Mouse (Mus musculus): ENCODE results near the gene Nptn.

- TF ChIP-seq CTCF (IDR thresholded peaks at IDR 0.05; ENCODE audit: extremely low read depth, insufficient read depth, low read length) (no peak), POLR2A (IDR thresholded peaks at IDR 0.05; ENCODE audit: extremely low read depth, insufficient read depth, low read length) (no peak)
Measured at GRCm38 (mm10) chr9:58555685-58556414, 26.2 kb upstream of the Nptn start.
